Mouse (Mus musculus): Measurements from ENCODE around the gene Brsk2. TPM values are rescaled to one million over a fixed set of nuclear protein-coding genes. Genes with fewer than 3 reads are reported as not detected.

Gene Brsk2
- polyA plus RNA-seq, 1 experiment from 2014 or later, result 14.1 TPM

GRCm38 (mm10) chr7:142001597-142002340 lies 52.2 kb downstream of the Brsk2 start:
- no peaks in the 10 kb centered on the region for H3K4me1 ChIP-seq (replicated peaks)
- H3K27ac ChIP-seq, result no peak overlapping the region
- H3K36me3 ChIP-seq, result peaks cover 99% of the 10 kb centered on the region
- WGBS, result 84% methylated on average over 22 of the region's 22 CpGs
- H3K9me3 ChIP-seq, result no peaks in the 10 kb centered on the region
- no peak for DNase-seq (ENCODE audit: low spot score)
- H3K27me3 ChIP-seq (ENCODE audit: insufficient read depth, poor library complexity, severe bottlenecking), result no peaks in the 10 kb centered on the region
- H3K4me3 ChIP-seq, result no peak overlapping the region

DNA sequence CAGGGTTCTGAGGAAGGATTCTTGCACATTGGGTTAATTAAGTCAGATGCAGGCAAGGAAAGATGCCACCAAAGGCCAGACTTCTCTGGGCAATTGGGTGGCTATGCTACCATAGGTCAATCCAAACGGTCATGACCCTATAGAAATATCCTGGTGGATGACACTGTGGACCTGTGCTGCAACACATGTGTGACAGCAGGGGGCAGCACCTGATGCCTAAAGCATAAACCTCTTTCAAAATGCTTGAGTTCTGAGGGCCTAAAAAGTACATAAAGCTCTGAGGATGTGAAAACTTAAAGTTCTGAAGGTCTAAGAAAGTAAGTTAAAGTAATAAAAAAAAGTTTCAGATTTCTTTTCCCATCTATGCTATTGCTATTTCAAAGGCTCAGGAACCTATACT lies 67.0 kb downstream of the Brsk2 start:
- no peak overlapping the region for H3K4me3 ChIP-seq
- 74% methylated on average over 1 of the region's 1 CpGs for WGBS
- H3K4me1 ChIP-seq (replicated peaks), result peaks cover 14% of the 10 kb centered on the region
- H3K9me3 ChIP-seq, result no peaks in the 10 kb centered on the region
- no peak overlapping the region for H3K27ac ChIP-seq
- peaks cover 37% of the 10 kb centered on the region for H3K36me3 ChIP-seq
- DNase-seq (ENCODE audit: low spot score), result peak; percentile 23
- H3K27me3 ChIP-seq (ENCODE audit: insufficient read depth, poor library complexity, severe bottlenecking), result no peaks in the 10 kb centered on the region

DNA sequence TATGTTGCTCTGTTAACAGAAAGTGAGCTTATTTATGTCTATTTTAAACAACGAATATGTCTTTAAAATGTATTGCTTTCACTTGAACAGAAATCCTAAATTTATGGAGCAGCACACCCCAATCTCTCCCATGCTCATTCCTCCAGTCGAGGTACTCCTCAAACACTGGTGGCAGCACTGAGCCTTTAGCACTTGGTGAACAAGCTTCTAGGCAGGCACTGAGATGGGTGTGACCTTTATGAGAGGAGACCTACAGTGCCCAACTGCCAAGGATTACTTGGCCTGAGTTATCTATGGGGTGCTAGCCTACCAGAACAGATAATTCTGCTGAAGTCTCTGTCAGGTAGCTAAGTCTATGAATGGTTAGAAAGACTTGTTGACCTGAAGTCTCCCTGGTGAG lies 70.1 kb downstream of the Brsk2 start:
- WGBS, result 58% methylated on average over 2 of the region's 2 CpGs
- no peak overlapping the region for H3K4me3 ChIP-seq
- no peak overlapping the region for H3K27ac ChIP-seq
- H3K9me3 ChIP-seq, result no peaks in the 10 kb centered on the region
- no peak for DNase-seq (ENCODE audit: low spot score)
- H3K27me3 ChIP-seq (ENCODE audit: insufficient read depth, poor library complexity, severe bottlenecking), result no peaks in the 10 kb centered on the region
- peaks cover 14% of the 10 kb centered on the region for H3K4me1 ChIP-seq (replicated peaks)
- peaks cover 17% of the 10 kb centered on the region for H3K36me3 ChIP-seq

DNA sequence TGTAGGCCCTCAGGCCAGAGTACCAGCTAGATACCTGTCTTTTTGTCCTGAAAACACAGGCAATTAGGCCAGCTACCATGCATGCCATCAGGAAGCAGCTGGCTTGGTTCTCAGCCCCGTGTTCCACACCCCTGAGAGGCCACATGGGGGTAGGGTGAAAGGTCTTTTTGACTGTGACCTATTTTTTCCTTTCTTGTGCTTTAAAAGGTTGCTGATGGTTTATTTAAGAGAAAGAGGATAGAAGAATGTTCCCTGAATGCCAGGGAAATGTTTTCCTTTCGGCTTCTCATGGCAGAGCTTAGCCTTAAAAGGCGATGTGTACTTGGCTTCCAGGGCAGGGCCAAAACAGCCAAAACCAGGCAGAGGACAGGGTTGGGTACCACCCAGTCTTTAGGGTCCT lies 71.3 kb downstream of the Brsk2 start:
- no peak overlapping the region for H3K4me3 ChIP-seq
- peaks cover 6% of the 10 kb centered on the region for H3K36me3 ChIP-seq
- H3K9me3 ChIP-seq, result no peaks in the 10 kb centered on the region
- no peak for DNase-seq (ENCODE audit: low spot score)
- peaks cover 14% of the 10 kb centered on the region for H3K4me1 ChIP-seq (replicated peaks)
- no peaks in the 10 kb centered on the region for H3K27me3 ChIP-seq (ENCODE audit: insufficient read depth, poor library complexity, severe bottlenecking)
- WGBS, result 70% methylated on average over 3 of the region's 3 CpGs
- no peak overlapping the region for H3K27ac ChIP-seq

- H3K4me3 ChIP-seq, result no peak overlapping the region
- peaks cover 21% of the 10 kb centered on the region for H3K4me1 ChIP-seq (replicated peaks)
- H3K9me3 ChIP-seq, result no peaks in the 10 kb centered on the region
- no peaks in the 10 kb centered on the region for H3K27me3 ChIP-seq (ENCODE audit: insufficient read depth, poor library complexity, severe bottlenecking)
- no peak for DNase-seq (ENCODE audit: low spot score)
- no peak overlapping the region for H3K27ac ChIP-seq
- WGBS, result 84% methylated on average over 2 of the region's 2 CpGs
- H3K36me3 ChIP-seq, result no peaks in the 10 kb centered on the region
These were observed 75.6 kb downstream of the Brsk2 start for GRCm38 (mm10) chr7:142025196-142025595.

DNA sequence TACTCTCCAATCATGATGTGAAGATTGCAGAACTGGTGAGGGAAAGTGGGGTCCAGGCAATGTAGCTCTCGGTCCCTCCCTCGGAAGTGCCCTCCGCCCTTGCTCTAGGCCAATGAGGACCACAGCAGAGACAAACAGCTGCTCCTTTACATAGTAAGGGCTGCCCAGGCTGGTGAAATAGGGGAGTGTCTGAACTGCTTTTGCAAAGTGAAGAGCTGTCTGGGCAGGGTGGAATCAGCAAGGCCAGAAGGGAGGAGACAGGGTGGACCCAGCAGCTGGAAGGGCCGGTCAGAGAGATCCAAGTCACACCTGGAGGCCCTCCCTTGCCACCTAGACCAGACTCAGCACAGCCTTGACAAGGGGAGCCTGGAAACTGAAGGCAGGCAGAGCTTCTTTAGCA lies 76.4 kb downstream of the Brsk2 start:
- WGBS, result 75% methylated on average over 4 of the region's 4 CpGs
- Histone ChIP-seq H3K9me3 (no peaks in the 10 kb centered on the region), H3K27ac (no peak overlapping the region), H3K36me3 (no peaks in the 10 kb centered on the region), H3K27me3 (ENCODE audit: insufficient read depth, poor library complexity, severe bottlenecking) (no peaks in the 10 kb centered on the region), H3K4me3 (no peak overlapping the region), H3K4me1 (replicated peaks) (peaks cover 16% of the 10 kb centered on the region; the same call in 1 of the 2 replicates)
- DNase-seq (ENCODE audit: low spot score), result no peak

DNA sequence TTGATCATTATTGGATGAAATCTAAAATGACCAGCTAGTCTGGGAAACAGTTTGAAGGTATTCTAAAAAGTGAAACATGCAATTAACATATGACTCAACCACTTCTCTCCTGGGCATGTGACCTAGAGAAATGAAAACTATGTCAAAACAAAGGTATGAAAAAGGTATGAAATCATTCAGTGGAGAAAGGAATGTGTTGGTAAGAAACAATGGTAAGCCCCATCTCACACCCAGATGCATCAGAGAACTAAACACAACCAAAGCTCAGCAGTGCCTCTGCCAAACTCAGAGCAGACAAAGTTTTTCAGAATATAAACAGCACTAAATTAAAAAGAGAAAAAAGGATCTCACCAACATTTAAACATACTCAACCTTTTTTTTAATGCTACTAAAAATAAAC lies 80.5 kb downstream of the Brsk2 start:
- Histone ChIP-seq H3K36me3 (no peaks in the 10 kb centered on the region), H3K27ac (no peak overlapping the region), H3K4me1 (replicated peaks) (0 out of 2 replicates have a peak, but pooled peaks cover 11% of the 10 kb centered on the region), H3K27me3 (ENCODE audit: insufficient read depth, poor library complexity, severe bottlenecking) (no peaks in the 10 kb centered on the region), H3K9me3 (no peaks in the 10 kb centered on the region), H3K4me3 (no peak overlapping the region)
- DNase-seq (ENCODE audit: low spot score), result no peak

DNA sequence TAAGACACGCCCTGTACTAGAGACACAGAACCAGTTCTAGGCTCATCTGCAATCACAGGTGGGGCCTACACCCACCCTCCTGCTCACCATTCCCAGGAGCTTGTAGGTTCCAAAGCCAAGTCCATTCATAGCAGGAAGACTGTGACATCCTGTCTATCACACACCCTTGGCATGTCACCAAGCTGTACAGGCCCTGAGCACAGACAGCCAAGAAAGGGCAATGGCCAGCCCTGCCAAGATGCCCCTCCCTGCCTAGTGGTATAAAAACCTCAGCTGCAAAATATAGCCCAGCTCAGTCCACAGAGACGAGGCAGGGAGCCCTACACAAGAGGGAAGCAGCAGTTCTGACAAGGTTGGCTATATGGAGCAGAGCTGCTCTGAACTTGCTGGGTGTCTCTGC lies 84.6 kb downstream of the Brsk2 start:
- 90% methylated on average over 2 of the region's 2 CpGs for WGBS
- no peak overlapping the region for H3K27ac ChIP-seq
- H3K9me3 ChIP-seq, result no peaks in the 10 kb centered on the region
- H3K36me3 ChIP-seq, result no peaks in the 10 kb centered on the region
- 0 out of 2 replicates have a peak, but pooled peaks cover 4% of the 10 kb centered on the region for H3K4me1 ChIP-seq (replicated peaks)
- no peak for DNase-seq (ENCODE audit: low spot score)
- H3K27me3 ChIP-seq (ENCODE audit: insufficient read depth, poor library complexity, severe bottlenecking), result no peaks in the 10 kb centered on the region
- no peak overlapping the region for H3K4me3 ChIP-seq

DNA sequence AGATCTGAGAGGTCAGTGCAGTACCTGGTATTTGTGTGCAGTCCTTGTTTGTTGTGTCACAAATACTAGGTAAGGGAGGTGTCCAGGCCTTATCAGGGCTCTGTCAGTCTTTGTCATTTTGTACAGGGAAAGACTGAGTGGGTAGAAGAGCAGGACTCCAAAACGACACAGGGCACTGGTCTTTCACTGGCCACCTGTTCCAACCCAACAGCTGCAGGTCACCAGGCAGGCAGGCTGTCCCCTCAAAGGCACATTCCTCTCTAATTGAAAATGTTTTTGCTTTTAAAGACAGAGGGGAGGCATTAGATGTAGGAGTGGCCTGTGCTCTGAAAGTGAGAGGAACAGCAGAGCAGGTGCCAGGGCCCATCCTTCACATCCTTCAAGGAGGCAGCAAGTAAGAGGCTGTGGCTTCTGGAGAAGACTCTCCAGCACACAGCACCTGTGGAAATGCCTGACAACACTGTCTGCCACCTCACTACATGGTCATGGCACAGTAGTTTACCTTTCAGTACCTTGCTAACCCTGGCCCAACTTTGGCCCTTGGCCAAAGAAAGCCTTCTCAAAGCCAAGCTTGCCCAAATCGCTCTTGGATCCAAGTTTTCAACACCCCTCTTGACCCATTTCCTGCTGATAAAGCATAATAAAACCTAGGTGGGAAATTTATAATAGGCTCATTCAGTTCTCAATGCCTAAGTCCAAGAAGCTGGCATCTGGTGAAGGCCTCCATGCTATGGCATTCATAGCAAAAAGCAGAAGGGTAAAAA lies 85.7 kb downstream of the Brsk2 start:
- WGBS, result 79% methylated on average over 2 of the region's 2 CpGs
- H3K36me3 ChIP-seq, result no peaks in the 10 kb centered on the region

GRCm38 (mm10) chr7:142037553-142038170 lies 88.1 kb downstream of the Brsk2 start:
- WGBS, result 73% methylated on average over 4 of the region's 4 CpGs
- Histone ChIP-seq H3K4me3 (no peak overlapping the region), H3K27me3 (ENCODE audit: insufficient read depth, poor library complexity, severe bottlenecking) (no peaks in the 10 kb centered on the region), H3K36me3 (peaks cover 4% of the 10 kb centered on the region; the same call in 1 of the 2 replicates), H3K9me3 (no peaks in the 10 kb centered on the region), H3K27ac (no peak overlapping the region), H3K4me1 (replicated peaks) (0 out of 2 replicates have a peak, but pooled peaks cover 4% of the 10 kb centered on the region)
- peak; percentile 36 for DNase-seq (ENCODE audit: low spot score)

More for the DNA sequence above, 85.7 kb downstream of the Brsk2 start:
- Histone ChIP-seq H3K9me3 (no peaks in the 10 kb centered on the region), H3K27ac (no peak overlapping the region), H3K4me3 (no peak overlapping the region), H3K27me3 (ENCODE audit: insufficient read depth, poor library complexity, severe bottlenecking) (no peaks in the 10 kb centered on the region), H3K4me1 (replicated peaks) (0 out of 2 replicates have a peak, but pooled peaks cover 4% of the 10 kb centered on the region)
- no peak for DNase-seq (ENCODE audit: low spot score)

- H3K4me1 ChIP-seq (replicated peaks), result peaks cover 13% of the 10 kb centered on the region
- peaks cover 4% of the 10 kb centered on the region; the same call in 1 of the 2 replicates for H3K36me3 ChIP-seq
- H3K9me3 ChIP-seq, result no peaks in the 10 kb centered on the region
- H3K27ac ChIP-seq, result no peak overlapping the region
- H3K4me3 ChIP-seq, result no peak overlapping the region
- H3K27me3 ChIP-seq (ENCODE audit: insufficient read depth, poor library complexity, severe bottlenecking), result no peaks in the 10 kb centered on the region
- no peak for DNase-seq (ENCODE audit: low spot score)
- 96% methylated on average over 3 of the region's 3 CpGs for WGBS
These were observed 91.2 kb downstream of the Brsk2 start for GRCm38 (mm10) chr7:142040756-142041155.

GRCm38 (mm10) chr7:142045344-142045743 lies 95.8 kb downstream of the Brsk2 start:
- Histone ChIP-seq H3K4me3 (no peak overlapping the region), H3K4me1 (replicated peaks) (peaks cover 18% of the 10 kb centered on the region), H3K9me3 (no peaks in the 10 kb centered on the region), H3K36me3 (peaks cover 32% of the 10 kb centered on the region), H3K27me3 (ENCODE audit: insufficient read depth, poor library complexity, severe bottlenecking) (no peaks in the 10 kb centered on the region), H3K27ac (no peak overlapping the region)
- no peak for DNase-seq (ENCODE audit: low spot score)
- WGBS, result 46% methylated on average over 2 of the region's 2 CpGs

DNA sequence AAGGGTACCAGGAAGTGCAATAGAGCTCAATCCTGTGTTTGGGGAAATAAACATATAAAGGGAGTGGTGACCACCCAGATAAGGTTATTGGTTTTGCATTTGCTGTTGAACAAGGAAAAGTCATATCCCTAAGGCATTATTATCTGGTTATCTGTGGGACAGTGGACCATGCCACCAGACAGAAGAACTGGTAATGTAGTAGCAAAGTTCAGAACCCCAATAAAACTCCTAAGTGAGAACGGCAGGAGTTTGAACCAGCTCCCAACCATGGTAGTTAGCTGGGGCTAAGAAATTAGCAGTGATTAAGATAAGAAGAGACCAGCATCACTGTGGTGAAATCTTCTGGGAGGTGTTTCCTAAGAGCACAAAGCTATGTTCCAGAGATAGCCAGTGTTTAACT lies 96.4 kb downstream of the Brsk2 start:
- no peak overlapping the region for H3K27ac ChIP-seq
- no peak for DNase-seq (ENCODE audit: low spot score)
- no peaks in the 10 kb centered on the region for H3K27me3 ChIP-seq (ENCODE audit: insufficient read depth, poor library complexity, severe bottlenecking)
- peaks cover 18% of the 10 kb centered on the region for H3K4me1 ChIP-seq (replicated peaks)
- H3K36me3 ChIP-seq, result peaks cover 28% of the 10 kb centered on the region
- no peak overlapping the region for H3K4me3 ChIP-seq
- 93% methylated on average over 1 of the region's 1 CpGs for WGBS
- no peaks in the 10 kb centered on the region for H3K9me3 ChIP-seq
